Mouse (Mus musculus): ENCODE measurements around the gene Hist1h2bb. TPM values are rescaled to one million over a fixed set of nuclear protein-coding genes. Genes with fewer than 3 reads are reported as not detected.

The Hist1h2bb gene
- total and polyA plus RNA-seq, 3 experiments: 4.3 to 1,704 (median 466) TPM

- peaks cover 37% of the 10 kb centered on the region for H3K27me3 ChIP-seq (ENCODE audit: insufficient read depth, low read length)
- ATAC-seq (ENCODE audit: extremely low read depth, insufficient number of reproducible peaks, low FRiP score, poor library complexity, severe bottlenecking): no peak
- no peak for DNase-seq (ENCODE audit: low spot score)
- no peaks in the 10 kb centered on the region for H3K36me3 ChIP-seq (replicated peaks)
- no peak overlapping the region for H3K4me3 ChIP-seq (ENCODE audit: low read depth, low read length)
- no peak for TF ChIP-seq POLR2AphosphoS5 (IDR thresholded peaks at IDR 0.05; ENCODE audit: insufficient replicate concordance, low read depth, low read length)
- no peaks in the 10 kb centered on the region for H3K9me3 ChIP-seq (replicated peaks)
- H3K4me1 ChIP-seq (ENCODE audit: insufficient read depth, low read depth, low read length): no peaks in the 10 kb centered on the region
These were observed 22.3 kb upstream of the Hist1h2bb start for GRCm38 (mm10) chr13:23724239-23724638.

- Histone ChIP-seq H3K36me3 (replicated peaks) (no peaks in the 10 kb centered on the region), H3K27me3 (ENCODE audit: insufficient read depth, low read length) (peaks cover 40% of the 10 kb centered on the region), H3K4me3 (ENCODE audit: low read depth, low read length) (no peak overlapping the region), H3K4me1 (ENCODE audit: insufficient read depth, low read depth, low read length) (no peaks in the 10 kb centered on the region), H3K9me3 (replicated peaks) (no peaks in the 10 kb centered on the region)
- ATAC-seq (ENCODE audit: extremely low read depth, insufficient number of reproducible peaks, low FRiP score, poor library complexity, severe bottlenecking): no peak
- TF ChIP-seq GATA1 (IDR thresholded peaks at IDR 0.05; ENCODE audit: borderline replicate concordance, low read length): no peak
- no peak for TF ChIP-seq GATA2 (IDR thresholded peaks at IDR 0.05; ENCODE audit: borderline replicate concordance, low read depth, low read length)
- TF ChIP-seq CTCF (IDR thresholded peaks at IDR 0.05; ENCODE audit: low read depth, low read length): no peak
- TF ChIP-seq TAL1 (conservative IDR thresholded peaks at IDR 0.05; ENCODE audit: low read depth, low read length): no peak
- TF ChIP-seq POLR2AphosphoS5 (IDR thresholded peaks at IDR 0.05; ENCODE audit: insufficient replicate concordance, low read depth, low read length): no peak
- DNase-seq (ENCODE audit: low spot score): no peak
These were observed 21.3 kb upstream of the Hist1h2bb start for GRCm38 (mm10) chr13:23725213-23725612.

- ATAC-seq (ENCODE audit: extremely low read depth, insufficient number of reproducible peaks, low FRiP score, poor library complexity, severe bottlenecking) (no peak), DNase-seq (ENCODE audit: low spot score) (no peak)
- Histone ChIP-seq H3K4me3 (ENCODE audit: low read depth, low read length) (no peak overlapping the region), H3K36me3 (replicated peaks) (no peaks in the 10 kb centered on the region), H3K4me1 (ENCODE audit: insufficient read depth, low read depth, low read length) (no peaks in the 10 kb centered on the region), H3K9me3 (replicated peaks) (no peaks in the 10 kb centered on the region), H3K27me3 (ENCODE audit: insufficient read depth, low read length) (peaks cover 25% of the 10 kb centered on the region)
- TF ChIP-seq GATA2 (IDR thresholded peaks at IDR 0.05; ENCODE audit: borderline replicate concordance, low read depth, low read length) (no peak), TAL1 (conservative IDR thresholded peaks at IDR 0.05; ENCODE audit: low read depth, low read length) (no peak), POLR2AphosphoS5 (IDR thresholded peaks at IDR 0.05; ENCODE audit: insufficient replicate concordance, low read depth, low read length) (no peak), GATA1 (IDR thresholded peaks at IDR 0.05; ENCODE audit: borderline replicate concordance, low read length) (no peak), CTCF (IDR thresholded peaks at IDR 0.05; ENCODE audit: low read depth, low read length) (no peak)
These were observed 17.9 kb upstream of the Hist1h2bb start for GRCm38 (mm10) chr13:23728472-23729191.

GRCm38 (mm10) chr13:23729192-23729525, 17.4 kb upstream of the Hist1h2bb start:
- H3K36me3 ChIP-seq (replicated peaks): no peaks in the 10 kb centered on the region
- ATAC-seq (ENCODE audit: extremely low read depth, insufficient number of reproducible peaks, low FRiP score, poor library complexity, severe bottlenecking) (no peak), DNase-seq (ENCODE audit: low spot score) (no peak)
- H3K27me3 ChIP-seq (ENCODE audit: insufficient read depth, low read length): peaks cover 20% of the 10 kb centered on the region
- no peaks in the 10 kb centered on the region for H3K4me1 ChIP-seq (ENCODE audit: insufficient read depth, low read depth, low read length)
- H3K9me3 ChIP-seq (replicated peaks): no peaks in the 10 kb centered on the region
- TF ChIP-seq TAL1 (conservative IDR thresholded peaks at IDR 0.05; ENCODE audit: low read depth, low read length) (no peak), GATA2 (IDR thresholded peaks at IDR 0.05; ENCODE audit: borderline replicate concordance, low read depth, low read length) (no peak), POLR2AphosphoS5 (IDR thresholded peaks at IDR 0.05; ENCODE audit: insufficient replicate concordance, low read depth, low read length) (no peak), GATA1 (IDR thresholded peaks at IDR 0.05; ENCODE audit: borderline replicate concordance, low read length) (no peak), CTCF (IDR thresholded peaks at IDR 0.05; ENCODE audit: low read depth, low read length) (no peak)
- H3K4me3 ChIP-seq (ENCODE audit: low read depth, low read length): no peak overlapping the region

GRCm38 (mm10) chr13:23729706-23730105, 16.8 kb upstream of the Hist1h2bb start:
- no peak for TF ChIP-seq GATA2 (IDR thresholded peaks at IDR 0.05; ENCODE audit: borderline replicate concordance, low read depth, low read length)
- no peak for TF ChIP-seq GATA1 (IDR thresholded peaks at IDR 0.05; ENCODE audit: borderline replicate concordance, low read length)
- TF ChIP-seq POLR2AphosphoS5 (IDR thresholded peaks at IDR 0.05; ENCODE audit: insufficient replicate concordance, low read depth, low read length): no peak
- no peak for TF ChIP-seq TAL1 (conservative IDR thresholded peaks at IDR 0.05; ENCODE audit: low read depth, low read length)
- TF ChIP-seq CTCF (IDR thresholded peaks at IDR 0.05; ENCODE audit: low read depth, low read length): no peak
- Histone ChIP-seq H3K27me3 (ENCODE audit: insufficient read depth, low read length) (peaks cover 18% of the 10 kb centered on the region), H3K4me3 (ENCODE audit: low read depth, low read length) (no peak overlapping the region), H3K36me3 (replicated peaks) (no peaks in the 10 kb centered on the region), H3K9me3 (replicated peaks) (no peaks in the 10 kb centered on the region), H3K4me1 (ENCODE audit: insufficient read depth, low read depth, low read length) (peaks cover 3% of the 10 kb centered on the region; the same call in 1 of the 2 replicates)
- DNase-seq (ENCODE audit: low spot score) (no peak), ATAC-seq (ENCODE audit: extremely low read depth, insufficient number of reproducible peaks, low FRiP score, poor library complexity, severe bottlenecking) (no peak)

GRCm38 (mm10) chr13:23730479-23730878, 16.1 kb upstream of the Hist1h2bb start:
- DNase-seq (ENCODE audit: low spot score): no peak

More at GRCm38 (mm10) chr13:23730479-23730878, 16.1 kb upstream of the Hist1h2bb start:
- Histone ChIP-seq H3K36me3 (replicated peaks) (no peaks in the 10 kb centered on the region), H3K4me1 (ENCODE audit: insufficient read depth, low read depth, low read length) (peaks cover 3% of the 10 kb centered on the region; the same call in 1 of the 2 replicates), H3K9me3 (replicated peaks) (no peaks in the 10 kb centered on the region), H3K27me3 (ENCODE audit: insufficient read depth, low read length) (peaks cover 16% of the 10 kb centered on the region), H3K4me3 (ENCODE audit: low read depth, low read length) (no peak overlapping the region)
- no peak for ATAC-seq (ENCODE audit: extremely low read depth, insufficient number of reproducible peaks, low FRiP score, poor library complexity, severe bottlenecking)
- TF ChIP-seq CTCF (IDR thresholded peaks at IDR 0.05; ENCODE audit: low read depth, low read length) (no peak), GATA1 (IDR thresholded peaks at IDR 0.05; ENCODE audit: borderline replicate concordance, low read length) (no peak), POLR2AphosphoS5 (IDR thresholded peaks at IDR 0.05; ENCODE audit: insufficient replicate concordance, low read depth, low read length) (no peak), GATA2 (IDR thresholded peaks at IDR 0.05; ENCODE audit: borderline replicate concordance, low read depth, low read length) (no peak)

All from G1E (cell line).